Mouse (Mus musculus) heart, postnatal 10 days (tissue): ENCODE results near the gene F3. TPM values are rescaled to one million over a fixed set of nuclear protein-coding genes. Genes with fewer than 3 reads are reported as not detected.
A peak's percentile ranks its signal among the peaks of the same experiment; 100 is the strongest.

Experiments
- DNase-seq, 2 experiments: peaks; one replicate each; pipeline ENCODE4 v3.0.0; 2021
- intact Hi-C: fragments of 180-260 bp; cut with DNase I; formaldehyde crosslinking; loops from one replicate; pipeline ENCODE4 v1.15.1; 2025
- total RNA-seq, 2 experiments: library from RNA; stranded (reverse); gene quantifications; 2 replicates each; pipeline ENCODE4 v1.2.3; 2021

The F3 gene
- total RNA-seq, 2 experiments from 2014 or later = 15.0 to 16.6 TPM

DNA sequence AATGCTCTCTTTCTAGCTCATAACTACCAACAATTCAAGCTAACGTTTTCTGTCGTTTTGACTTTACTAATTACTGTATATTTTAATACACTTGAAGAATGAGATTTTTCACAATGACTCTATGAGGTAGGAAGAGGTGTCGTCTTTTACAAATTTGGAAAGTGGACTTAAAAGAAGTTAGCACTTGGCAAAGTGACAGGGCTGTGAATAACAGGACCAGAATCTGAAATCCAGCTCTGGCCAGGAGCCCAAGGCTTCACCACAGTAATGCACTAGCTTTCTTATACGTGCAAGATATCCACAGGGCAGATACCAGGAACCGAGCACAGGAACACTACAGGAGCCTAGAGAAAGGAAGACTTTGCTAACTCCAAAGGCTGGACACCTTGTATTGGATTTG, 17.2 kb upstream of the F3 start:
- no peak for DNase-seq
- intact Hi-C loops = no loop called here

GRCm38 (mm10) chr3:121707106-121707505, 16.2 kb upstream of the F3 start:
- intact Hi-C loops = no loop called here
- no peak for DNase-seq

- intact Hi-C loops = no loop called here
- no peak for DNase-seq
Measured at GRCm38 (mm10) chr3:121710894-121711531, 12.3 kb upstream of the F3 start.

DNA sequence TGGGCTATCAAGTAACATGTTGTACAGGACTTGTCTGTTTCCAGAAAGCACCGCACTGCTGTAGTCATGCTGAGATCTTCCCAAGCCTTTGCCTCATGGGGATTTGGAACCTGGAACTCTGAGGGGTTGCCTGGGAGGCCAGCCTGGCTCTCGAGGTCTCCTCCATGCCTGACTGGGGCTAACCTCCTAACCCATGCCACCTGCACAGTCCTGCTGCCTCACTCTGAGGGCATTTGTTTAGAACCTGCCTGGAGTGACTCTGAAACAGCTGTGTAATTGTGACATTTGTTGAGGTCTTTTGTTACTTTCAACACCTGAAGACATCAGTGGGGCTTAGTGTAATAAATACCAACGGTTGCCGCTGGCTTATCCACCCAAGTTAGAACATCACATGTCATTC, 11.1 kb upstream of the F3 start:
- intact Hi-C loops = no loop called here
- DNase-seq = no peak

DNA sequence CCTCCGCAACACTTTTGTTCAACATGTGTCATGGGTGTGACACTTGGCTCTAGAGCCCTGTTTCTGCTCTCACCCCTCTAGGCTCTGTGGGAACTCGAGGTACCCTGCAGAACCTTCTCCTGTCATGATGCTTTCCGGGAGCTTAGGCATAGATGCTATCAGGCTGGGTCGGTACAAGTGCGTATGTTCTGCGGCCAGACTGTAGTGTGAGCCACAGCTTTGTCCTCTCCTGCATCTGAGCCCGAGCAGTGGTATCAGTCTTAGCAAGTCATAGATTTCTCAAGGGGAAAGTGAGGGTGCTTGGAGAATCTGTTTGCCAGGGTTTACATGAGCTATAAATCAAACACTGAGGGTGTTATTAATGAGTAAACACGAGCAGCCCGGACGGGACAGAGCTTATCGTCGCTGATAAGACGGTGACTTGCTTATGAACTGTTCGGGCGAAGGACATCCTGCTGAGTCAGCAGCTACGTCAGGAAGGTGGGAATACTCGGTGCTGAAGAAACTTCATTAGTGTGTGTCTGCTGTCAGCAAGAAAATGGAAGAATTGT, 10.1 kb upstream of the F3 start:
- DNase-seq = peak in 1 of 2 experiments; percentile 29
- intact Hi-C loops = no loop called here

GRCm38 (mm10) chr3:121713816-121714215, 9.5 kb upstream of the F3 start:
- intact Hi-C loops = no loop called here
- peak in 1 of 2 experiments; percentile 36 for DNase-seq

- intact Hi-C loops = no loop called here
- no peak for DNase-seq
Measured at GRCm38 (mm10) chr3:121714461-121714860, 8.9 kb upstream of the F3 start.

GRCm38 (mm10) chr3:121715336-121715735, 8.0 kb upstream of the F3 start:
- intact Hi-C loops = no loop called here

DNA sequence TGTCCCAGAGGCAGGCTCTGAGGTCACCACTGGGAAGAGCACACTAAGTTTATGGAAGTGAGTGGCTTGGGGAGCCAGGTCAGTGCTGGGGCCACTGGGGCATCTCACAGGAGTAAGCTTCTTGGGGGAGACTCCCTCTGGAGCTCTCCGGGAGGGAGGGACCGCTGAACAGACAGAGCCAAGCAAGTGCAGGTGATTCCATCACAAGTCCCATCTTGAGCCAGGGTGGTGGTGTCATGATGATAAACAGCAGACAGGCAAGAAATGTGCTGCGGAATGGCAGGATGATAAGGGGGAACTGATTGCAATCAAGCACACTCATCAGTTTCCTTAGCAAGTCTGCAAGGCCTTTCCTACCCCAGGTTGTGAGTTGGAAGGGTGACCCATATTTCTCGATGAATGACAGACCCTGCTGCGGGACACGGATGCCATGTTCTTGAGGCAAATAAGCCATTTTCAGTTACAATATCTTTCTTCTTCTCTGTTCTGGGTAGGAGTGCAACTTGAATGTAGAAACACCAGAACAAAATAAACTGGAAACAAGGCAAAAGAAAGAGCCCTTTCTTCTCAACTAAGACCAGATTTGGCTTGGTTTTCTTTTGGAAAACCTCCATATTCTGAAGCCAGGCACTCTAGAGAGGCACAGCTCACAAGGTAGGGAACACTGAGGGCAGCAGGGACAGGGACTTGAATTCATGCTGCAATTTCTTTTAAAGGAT, 7.4 kb upstream of the F3 start:
- intact Hi-C loops = no loop called here
- no peak for DNase-seq

More at GRCm38 (mm10) chr3:121715336-121715735, 8.0 kb upstream of the F3 start:
- no peak for DNase-seq

GRCm38 (mm10) chr3:121716480-121716879, 6.9 kb upstream of the F3 start:
- no peak for DNase-seq
- intact Hi-C loops = no loop called here

DNA sequence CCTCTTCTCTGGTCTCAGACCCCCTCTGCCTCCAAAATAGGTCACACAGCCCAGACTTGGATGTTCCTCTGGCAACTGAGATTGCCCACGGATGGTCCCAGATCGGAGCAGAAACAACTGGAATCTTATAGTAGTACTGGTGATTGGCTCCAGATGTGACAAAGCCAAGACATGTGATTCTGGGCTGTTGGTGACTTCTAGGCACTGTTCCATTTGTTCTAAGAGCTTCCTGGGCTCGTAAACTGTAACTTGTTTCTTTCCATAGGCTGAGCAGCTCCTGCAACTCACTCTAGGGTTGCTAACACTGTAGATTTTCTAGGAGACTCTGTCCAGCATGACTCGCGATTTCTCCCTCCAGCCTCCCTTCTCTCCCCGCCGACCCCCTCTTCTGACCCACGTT, 4.7 kb upstream of the F3 start:
- intact Hi-C loops = no loop called here
- DNase-seq = no peak

- intact Hi-C loops = no loop called here
Measured at GRCm38 (mm10) chr3:121719701-121720100, 3.6 kb upstream of the F3 start.

DNA sequence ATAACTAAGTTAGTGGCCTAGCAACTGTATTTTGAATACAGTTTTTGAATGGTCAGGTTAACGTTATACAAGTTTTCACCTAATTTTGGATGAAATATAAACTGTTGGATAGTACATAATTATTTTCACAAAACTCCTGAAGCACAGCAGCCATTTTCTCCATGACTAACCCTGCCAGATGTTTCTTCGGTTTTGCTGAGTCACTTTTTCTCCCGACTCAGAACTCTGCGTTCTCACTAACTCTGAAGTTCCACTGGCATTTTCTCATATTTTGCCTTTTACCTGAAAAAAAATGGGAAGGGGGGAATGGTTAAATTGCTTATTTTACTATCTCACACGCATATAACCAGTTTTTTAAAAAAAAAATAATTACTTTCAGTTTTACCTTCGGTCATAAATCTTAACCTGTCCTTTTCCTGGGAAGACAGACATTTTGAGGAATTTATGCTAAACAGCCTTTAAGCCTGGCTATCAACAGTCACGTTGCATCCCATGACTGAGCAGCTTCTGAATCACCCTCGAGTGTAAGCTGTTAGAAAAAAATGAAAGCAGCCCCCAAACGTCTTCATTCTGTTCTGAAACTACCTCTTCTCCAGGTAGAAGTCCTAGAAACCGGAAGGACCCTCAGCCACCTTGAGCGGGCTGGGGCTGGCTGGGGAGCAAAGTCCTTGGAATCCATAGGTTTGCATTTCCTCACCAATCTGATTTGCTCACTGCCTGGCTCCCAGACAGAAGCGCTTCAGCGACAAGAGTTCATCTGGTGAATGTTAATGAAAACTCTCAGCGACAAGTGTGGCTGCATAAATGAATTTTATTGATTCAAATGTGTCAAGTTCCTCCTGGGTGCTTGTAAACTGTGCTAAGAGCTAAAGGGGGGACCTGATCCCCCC, 2.3 kb upstream of the F3 start:
- intact Hi-C loops = no loop called here

More at GRCm38 (mm10) chr3:121719701-121720100, 3.6 kb upstream of the F3 start:
- DNase-seq = no peak

GRCm38 (mm10) chr3:121721691-121722070, 1.7 kb upstream of the F3 start:
- intact Hi-C loops = loop anchor here (2.0 kb wide), 1 partner anchor 85 kb away; no protein-coding TSS in a partner anchor
- DNase-seq = no peak

More for the DNA sequence above, 2.3 kb upstream of the F3 start:
- DNase-seq = no peak

DNA sequence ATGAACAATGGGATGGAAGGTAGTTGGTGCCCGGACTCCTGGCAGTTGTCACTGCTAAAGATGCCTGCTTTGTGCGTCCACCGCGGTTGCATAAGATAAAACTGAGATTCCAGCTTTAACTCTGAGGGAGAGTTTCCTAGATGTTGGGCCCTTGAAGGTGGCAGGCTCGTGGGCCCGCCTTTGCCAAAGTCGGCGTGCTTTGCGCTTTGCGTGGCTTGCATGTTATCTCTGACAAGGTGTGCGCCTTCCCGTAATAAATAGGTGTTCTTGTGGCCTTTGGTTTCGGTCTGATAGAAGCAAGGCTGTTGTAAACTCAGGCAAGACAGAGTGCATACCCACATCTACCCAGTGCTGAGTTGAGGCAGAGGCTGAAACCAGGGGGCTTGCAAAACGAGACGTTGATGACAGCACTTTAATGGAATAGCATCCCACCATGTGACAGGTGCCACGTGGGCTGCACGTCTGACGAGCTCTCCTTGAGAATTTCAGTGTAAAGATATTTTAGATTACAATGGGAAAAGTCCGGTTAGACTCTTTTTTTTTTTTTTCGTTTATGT, 709 bp downstream of the F3 start:
- intact Hi-C loops = loop anchor here (2.0 kb wide), 1 partner anchor 87 kb away; no protein-coding TSS in a partner anchor
- peak in 1 of 2 experiments; percentile 29 for DNase-seq

DNA sequence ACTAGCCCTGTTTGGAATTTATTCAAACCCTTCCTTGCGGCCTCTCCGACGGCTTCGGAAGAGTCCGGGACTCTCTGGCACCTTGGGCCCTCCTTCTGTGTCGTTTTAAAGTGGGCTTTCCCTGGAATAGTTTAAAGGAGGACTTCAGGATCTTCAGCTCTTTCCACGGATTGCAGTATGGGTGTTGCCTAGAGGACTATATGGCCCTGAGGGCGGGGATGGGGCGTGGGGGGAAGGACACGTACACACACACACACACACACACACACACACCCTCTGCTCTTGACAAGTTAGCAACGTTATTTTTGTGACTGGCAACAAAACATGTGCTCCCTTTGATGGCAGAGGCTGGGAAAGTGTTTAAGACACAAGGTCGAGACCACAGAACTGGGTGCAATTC, 1.2 kb downstream of the F3 start:
- DNase-seq = no peak
- intact Hi-C loops = no loop called here

DNA sequence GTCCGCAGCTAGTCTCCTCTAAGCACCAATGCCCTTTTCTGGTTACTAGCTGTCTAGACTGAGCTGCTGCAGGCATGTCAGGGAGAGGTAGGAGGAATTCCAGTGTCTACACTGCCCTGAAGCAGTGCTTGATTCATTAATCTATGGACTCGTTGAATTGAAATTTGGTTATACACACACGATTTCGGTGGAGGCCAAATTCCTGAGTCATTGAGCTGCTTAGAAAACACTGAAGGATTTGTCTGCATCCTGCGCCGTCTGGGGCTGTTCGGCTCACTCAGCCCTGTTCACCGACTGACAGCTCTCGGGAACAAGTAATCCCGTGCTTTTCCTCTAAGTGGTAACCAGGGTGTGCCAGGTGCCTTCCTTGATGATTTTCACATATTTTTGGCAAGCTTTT, 2.3 kb downstream of the F3 start:
- intact Hi-C loops = no loop called here

DNA sequence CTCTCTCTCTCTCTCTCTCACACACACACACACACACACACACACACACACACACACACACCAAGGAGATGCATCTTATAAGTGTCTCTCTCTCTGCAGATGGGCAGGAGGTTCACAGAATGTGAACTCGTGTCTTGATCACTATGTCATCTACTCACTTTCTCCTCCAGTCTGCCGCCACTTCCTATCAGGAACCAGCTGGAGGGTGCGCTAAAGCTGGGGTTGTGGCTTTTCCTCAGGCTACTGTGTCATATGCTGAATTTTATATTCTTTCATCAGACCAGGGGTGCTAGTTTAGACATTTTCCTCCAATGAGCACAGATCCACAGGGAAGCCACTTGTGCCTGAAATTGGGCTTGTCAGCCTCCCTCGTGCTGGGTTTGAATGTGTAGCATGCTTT, 6.3 kb downstream of the F3 start:
- intact Hi-C loops = loop anchor here (10.0 kb wide), 1 partner anchor 555 kb away; the partner anchor contains the start of gene Rwdd3
- DNase-seq = no peak

More for the DNA sequence above, 2.3 kb downstream of the F3 start:
- DNase-seq = peak in 1 of 2 experiments; percentile 19

DNA sequence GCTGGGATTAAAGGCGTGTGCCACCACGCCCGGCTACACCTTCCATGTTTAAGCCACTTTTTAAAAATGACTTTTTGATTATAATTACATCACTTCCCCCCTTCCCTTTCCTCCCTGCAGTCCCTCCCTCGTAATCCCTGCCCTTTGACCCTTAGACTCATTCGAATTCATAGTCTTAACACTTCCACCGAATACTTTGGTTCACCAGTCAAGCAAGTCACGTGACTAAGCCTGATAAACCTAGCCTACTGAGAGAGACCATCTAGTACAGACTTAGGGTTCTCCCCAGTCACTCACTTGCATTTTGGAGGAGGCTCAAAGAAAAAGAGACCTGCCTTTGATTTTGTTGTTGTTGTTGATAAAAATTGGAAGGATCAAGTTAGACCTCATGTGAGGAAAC, 12.2 kb downstream of the F3 start:
- intact Hi-C loops = loop anchor here (5.0 to 10.0 kb wide), 2 partner anchors 428 to 561 kb away; partner anchors contain the start of gene Rwdd3
- DNase-seq = no peak

GRCm38 (mm10) chr3:121736025-121736744, 12.8 kb downstream of the F3 start:
- peak; percentile 90 for DNase-seq
- intact Hi-C loops = loop anchor here (2.0 to 10.0 kb wide), 4 partner anchors 99 to 561 kb away; partner anchors contain the start of gene Rwdd3
